Mouse (Mus musculus): ENCODE results near the gene Slc35f1. TPM values are rescaled to one million over a fixed set of nuclear protein-coding genes. Genes with fewer than 3 reads are reported as not detected.
A peak's percentile ranks its signal among the peaks of the same experiment; 100 is the strongest.

The Slc35f1 gene
- total and polyA plus RNA-seq, 3 experiments: 0.07 to 0.11 TPM; not detected in 1

GRCm38 (mm10) chr10:52755949-52756679 lies 65.8 kb downstream of the Slc35f1 start:
- Histone ChIP-seq H3K27me3 (replicated peaks) (no peaks in the 10 kb centered on the region), H3K79me2 (replicated peaks; ENCODE audit: control insufficient read depth, extremely low read depth, insufficient read depth, poor library complexity, severe bottlenecking) (no peaks in the 10 kb centered on the region), H3K27ac (ENCODE audit: insufficient read depth, low read depth) (no peak overlapping the region), H3K9me3 (replicated peaks; ENCODE audit: low read length) (no peaks in the 10 kb centered on the region), H3K9ac (ENCODE audit: insufficient read depth, low read depth) (no peak overlapping the region), H3K4me2 (ENCODE audit: insufficient read depth, low read depth, poor library complexity, severe bottlenecking) (no peak overlapping the region), H3K4me3 (replicated peaks in 1 of 3; ENCODE audit: low read depth in 2 of 3, low read length in 2 of 3, poor library complexity in 1 of 3) (no peak overlapping the region), H3K36me3 (replicated peaks in 1 of 2; ENCODE audit: control insufficient read depth in 1 of 2, insufficient read depth in 1 of 2, low read length in 1 of 2) (no peaks in the 10 kb centered on the region), H3K4me1 (ENCODE audit: control insufficient read depth in 1 of 2, insufficient read depth in 2 of 2) (no peaks in the 10 kb centered on the region)
- dilution Hi-C loops (cut with MboI; ENCODE audit: extremely low pct_ligation_motif_present, extremely low pct_unique_long_range_greater_than_20kb, low sequenced_read_pairs): no loop called here
- in situ Hi-C loops (cut with MboI; ENCODE audit: low pct_ligation_motif_present, low pct_unique_long_range_greater_than_20kb, low sequenced_read_pairs): no loop called here
- DNase-seq (ENCODE audit: extremely low read depth): no peak
- TF ChIP-seq BHLHE40 (IDR thresholded peaks at IDR 0.05; ENCODE audit: low read depth, low read length): 0 out of 2 replicates have a peak, but pooled peaks have one; percentile 10
- no peak for TF ChIP-seq SIN3A (IDR thresholded peaks at IDR 0.05; ENCODE audit: low read length)

- Histone ChIP-seq H3K79me2 (replicated peaks; ENCODE audit: control insufficient read depth, extremely low read depth, insufficient read depth, poor library complexity, severe bottlenecking) (no peaks in the 10 kb centered on the region), H3K4me1 (ENCODE audit: control insufficient read depth in 1 of 2, insufficient read depth in 2 of 2) (no peaks in the 10 kb centered on the region), H3K9ac (ENCODE audit: insufficient read depth, low read depth) (no peak overlapping the region), H3K27ac (ENCODE audit: insufficient read depth, low read depth) (no peak overlapping the region), H3K36me3 (replicated peaks in 1 of 2; ENCODE audit: control insufficient read depth in 1 of 2, insufficient read depth in 1 of 2, low read length in 1 of 2) (no peaks in the 10 kb centered on the region), H3K4me2 (ENCODE audit: insufficient read depth, low read depth, poor library complexity, severe bottlenecking) (no peak overlapping the region), H3K9me3 (replicated peaks; ENCODE audit: low read length) (no peaks in the 10 kb centered on the region), H3K4me3 (replicated peaks in 1 of 3; ENCODE audit: low read depth in 2 of 3, low read length in 2 of 3, poor library complexity in 1 of 3) (no peak overlapping the region), H3K27me3 (replicated peaks) (no peaks in the 10 kb centered on the region)
- DNase-seq (ENCODE audit: extremely low read depth): no peak
- in situ Hi-C loops (cut with MboI; ENCODE audit: low pct_ligation_motif_present, low pct_unique_long_range_greater_than_20kb, low sequenced_read_pairs): no loop called here
- dilution Hi-C loops (cut with MboI; ENCODE audit: extremely low pct_ligation_motif_present, extremely low pct_unique_long_range_greater_than_20kb, low sequenced_read_pairs): no loop called here
- TF ChIP-seq POLR2A (IDR thresholded peaks at IDR 0.05; ENCODE audit: low read depth, low read length) (no peak), E2F4 (IDR thresholded peaks at IDR 0.05; ENCODE audit: insufficient replicate concordance, low read depth, low read length) (no peak), USF1 (IDR thresholded peaks at IDR 0.05; ENCODE audit: low read depth, low read length) (no peak), ELF1 (IDR thresholded peaks at IDR 0.05; ENCODE audit: low read depth, low read length) (no peak), MAFK (IDR thresholded peaks at IDR 0.05; ENCODE audit: insufficient replicate concordance, low read length) (no peak), SMC3 (IDR thresholded peaks at IDR 0.05; ENCODE audit: low read depth, low read length) (no peak), POLR2AphosphoS2 (IDR thresholded peaks at IDR 0.05; ENCODE audit: low read depth, low read length) (no peak), ZNF384 (IDR thresholded peaks at IDR 0.05; ENCODE audit: low read depth, low read length) (no peak), UBTF (IDR thresholded peaks at IDR 0.05; ENCODE audit: low read depth, low read length) (no peak), RCOR1 (conservative IDR thresholded peaks at IDR 0.05; ENCODE audit: low read depth, low read length) (no peak), JUN (IDR thresholded peaks at IDR 0.05; ENCODE audit: insufficient read depth, low read depth, low read length) (no peak)
Measured at GRCm38 (mm10) chr10:52757496-52758260, 67.3 kb downstream of the Slc35f1 start.

Data from CH12.LX (cell line).